Comparison of ENCODE assay signal across 9 mouse cellular contexts in genomic region chr9:72808586-72808985, GRCm38 (mm10). TPM values are rescaled to one million over a fixed set of nuclear protein-coding genes. Genes with fewer than 3 reads are reported as not detected.
DNase-seq lines count a peak whose midpoint lies in the region; ATAC-seq and TF ChIP-seq lines count a peak whose summit lies in the region.
"Had no signal": no experiment of that assay in that cellular context is flagged by ENCODE, and none has a peak within 500 bp of the region (broad histone marks: within the 10 kb centered on the region; RNA-seq: fewer than 3 reads in every experiment).

No protein-coding gene starts in this region.

- intact Hi-C loops in left cerebral cortex, postnatal 14 days (cut with DNase I), result no loop called here

- no peak overlapping the region for H3K27ac ChIP-seq in heart, embryonic 12.5 days (ENCODE audit: poor library complexity, severe bottlenecking)
- H3K27ac ChIP-seq in midbrain, embryonic 11.5 days (ENCODE audit: low read depth, low read length), result no peak overlapping the region
- H3K27ac ChIP-seq in midbrain, postnatal 0 days (ENCODE audit: low read depth, low read length), result no peak overlapping the region
- H3K27ac ChIP-seq in hindbrain, embryonic 15.5 days (replicated peaks), result no peak overlapping the region

- H3K4me2 ChIP-seq in heart, embryonic 12.5 days, result peak overlapping the region; percentile 89
- H3K4me2 ChIP-seq in midbrain, embryonic 11.5 days, result peak overlapping the region; percentile 85
- no peak overlapping the region for H3K4me2 ChIP-seq in midbrain, postnatal 0 days (ENCODE audit: low read depth, low read length, poor library complexity, severe bottlenecking)
- H3K4me2 ChIP-seq in hindbrain, embryonic 15.5 days, result peak overlapping the region; percentile 97; the same call in 1 of the 2 replicates

- ATAC-seq in heart, embryonic 12.5 days (ENCODE audit: insufficient number of reproducible peaks, low FRiP score), result no peak
- ATAC-seq in midbrain, embryonic 11.5 days (ENCODE audit: low FRiP score), result no peak
- no peak for ATAC-seq in midbrain, postnatal 0 days (ENCODE audit: low FRiP score)
- no peak for ATAC-seq in hindbrain, embryonic 15.5 days (ENCODE audit: low FRiP score, low read depth)
- no peak for ATAC-seq in erythroid progenitor cell, adult 5-6 weeks (replicated peaks; ENCODE audit: low FRiP score, poor library complexity, severe bottlenecking)
- ATAC-seq: CD4-positive, CD25-positive, alpha-beta regulatory T cell, adult 4 months had no signal

- H3K4me3 ChIP-seq in heart, embryonic 12.5 days, result peak overlapping the region; percentile 80
- peak overlapping the region; percentile 88 for H3K4me3 ChIP-seq in midbrain, embryonic 11.5 days (ENCODE audit: low read depth, low read length)
- no peak overlapping the region for H3K4me3 ChIP-seq in midbrain, postnatal 0 days (ENCODE audit: low read depth, low read length)
- no peak overlapping the region for H3K4me3 ChIP-seq in hindbrain, embryonic 15.5 days

- H3K36me3 ChIP-seq in heart, embryonic 12.5 days, result no peaks in the 10 kb centered on the region
- H3K36me3 ChIP-seq in midbrain, embryonic 11.5 days (ENCODE audit: control insufficient read depth, insufficient read depth, low read length), result no peaks in the 10 kb centered on the region
- no peaks in the 10 kb centered on the region for H3K36me3 ChIP-seq in midbrain, postnatal 0 days (ENCODE audit: insufficient read depth, low read length)
- no peaks in the 10 kb centered on the region for H3K36me3 ChIP-seq in hindbrain, embryonic 15.5 days

- H3K27me3 ChIP-seq in heart, embryonic 12.5 days (replicated peaks), result no peaks in the 10 kb centered on the region
- no peaks in the 10 kb centered on the region for H3K27me3 ChIP-seq in midbrain, embryonic 11.5 days (ENCODE audit: control insufficient read depth, insufficient read depth, low read length)
- H3K27me3 ChIP-seq in midbrain, postnatal 0 days (ENCODE audit: insufficient read depth, low read length), result peaks cover 19% of the 10 kb centered on the region; the same call in 1 of the 2 replicates
- peaks cover 7% of the 10 kb centered on the region; the same call in 1 of the 2 replicates for H3K27me3 ChIP-seq in hindbrain, embryonic 15.5 days

- H3K9ac ChIP-seq in heart, embryonic 12.5 days, result peak overlapping the region; percentile 20; the same call in 1 of the 2 replicates
- peak overlapping the region; percentile 94; the same call in 1 of the 2 replicates for H3K9ac ChIP-seq in midbrain, embryonic 11.5 days (ENCODE audit: low read length)
- no peak overlapping the region for H3K9ac ChIP-seq in midbrain, postnatal 0 days (replicated peaks; ENCODE audit: low read length, poor library complexity, severe bottlenecking)
- no peak overlapping the region for H3K9ac ChIP-seq in hindbrain, embryonic 15.5 days

- peaks cover 51% of the 10 kb centered on the region for H3K4me1 ChIP-seq in heart, embryonic 12.5 days (replicated peaks)
- peaks cover 38% of the 10 kb centered on the region for H3K4me1 ChIP-seq in midbrain, embryonic 11.5 days (ENCODE audit: control insufficient read depth, insufficient read depth, low read length)
- H3K4me1 ChIP-seq in midbrain, postnatal 0 days (ENCODE audit: insufficient read depth, low read length), result peaks cover 6% of the 10 kb centered on the region; the same call in 1 of the 2 replicates
- H3K4me1 ChIP-seq in hindbrain, embryonic 15.5 days (replicated peaks), result peaks cover 25% of the 10 kb centered on the region

- 13% methylated on average over 3 of the region's 3 CpGs for WGBS in heart, embryonic 12.5 days
- WGBS in midbrain, embryonic 11.5 days, result 1% methylated on average over 3 of the region's 3 CpGs
- WGBS in midbrain, postnatal 0 days, result 21% methylated on average over 3 of the region's 3 CpGs
- 14% methylated on average over 3 of the region's 3 CpGs for WGBS in hindbrain, embryonic 15.5 days

- DNase-seq in heart, adult 11 months, result no peak
- DNase-seq in midbrain, embryonic 11.5 days (ENCODE audit: low spot score, missing footprints), result peak; percentile 90
- no peak for DNase-seq in midbrain, postnatal 0 days (ENCODE audit: low spot score)
- DNase-seq in left cerebral cortex, postnatal 14 days (ENCODE audit: low spot score in 2 of 2), result no peak
- no peak for DNase-seq in cerebellum, adult 9-11 months

- no peaks in the 10 kb centered on the region for H3K9me3 ChIP-seq in heart, embryonic 12.5 days (replicated peaks)
- H3K9me3 ChIP-seq in midbrain, embryonic 11.5 days (ENCODE audit: control insufficient read depth, low read length), result no peaks in the 10 kb centered on the region
- H3K9me3 ChIP-seq in midbrain, postnatal 0 days (ENCODE audit: low read length), result no peaks in the 10 kb centered on the region
- no peaks in the 10 kb centered on the region for H3K9me3 ChIP-seq in hindbrain, embryonic 15.5 days

- TF ChIP-seq CTCF in midbrain, postnatal 0 days (IDR thresholded peaks at IDR 0.05), result no peak

RNA-seq across cellular contexts. Expression of gene Prtg, which starts 1.9 kb away (rescaled TPM):
- 2.2 and 2.7 TPM in 2 replicates for polyA plus RNA-seq in heart, embryonic 12.5 days (2016; fragmentation: Nextera tagmentation; extraction: Ambion mirVana)
- 5.1 and 6.2 TPM in 2 replicates for polyA plus RNA-seq in midbrain, embryonic 11.5 days (2014; fragmentation: Nextera tagmentation; extraction: Ambion mirVana)
- total RNA-seq in midbrain, postnatal 0 days (2014; rRNA removed), result 0.66 and 0.93 TPM in 2 replicates
- 0.25 and 0.32 TPM in 2 replicates for polyA plus RNA-seq in midbrain, postnatal 0 days (2015; fragmentation: Nextera tagmentation; extraction: Ambion mirVana)
- 0.41 and 0.49 TPM in 2 replicates for polyA plus RNA-seq in hindbrain, embryonic 15.5 days (2015; fragmentation: Nextera tagmentation; extraction: Ambion mirVana)
- not detected in 2 replicates for total RNA-seq in erythroid progenitor cell, adult 5-6 weeks (2015; ENCODE audit: low replicate concordance)
- total RNA-seq in erythroid progenitor cell, adult 5-6 weeks (2017; ENCODE audit: low replicate concordance), result not detected in 2 replicates
- total RNA-seq in left cerebral cortex, postnatal 14 days (2021), result 1 to 10 TPM; 1.1 to 1.4 TPM

Comparison
In these comparisons a context has a peak if more than half of its experiments do, and no peak if none do; other contexts are left out.
1. H3K4me3 ChIP-seq: peak in heart, embryonic 12.5 days (single experiment) and midbrain, embryonic 11.5 days (single experiment); none in midbrain, postnatal 0 days (single experiment) and hindbrain, embryonic 15.5 days (single experiment).
2. H3K9ac ChIP-seq: peak in heart, embryonic 12.5 days (single experiment) and midbrain, embryonic 11.5 days (single experiment); none in midbrain, postnatal 0 days (single experiment) and hindbrain, embryonic 15.5 days (single experiment).